Mouse (Mus musculus) lung, postnatal 0 days (tissue): Measurements from ENCODE around the gene Slc43a3. TPM values are rescaled to one million over a fixed set of nuclear protein-coding genes. Genes with fewer than 3 reads are reported as not detected.

Experiments used
- ATAC-seq: fragments of 200-750 bp; cut with Nextera tagmentation; 2 replicates; pipeline ENCODE4 v1.8.0; 2017; ENCODE audit warnings: moderate library complexity
- DNase-seq: peaks from one replicate; pipeline ENCODE4 v3.0.0-alpha.2; 2016; ENCODE audit warnings: low spot score
- H3K27ac ChIP-seq: fragments of 300-500 bp; sonication (generic); 2 replicates; pipeline ENCODE4 v1.5.1; 2014; ENCODE audit warnings: antibody characterized with exemption, mild to moderate bottlenecking, low read length, mixed read lengths
- H3K27me3 ChIP-seq: fragments of 300-500 bp; sonication (generic); replicated peaks from 2 replicates; pipeline ENCODE4 v1.6.1; 2014; ENCODE audit warnings: low read length, mixed read lengths; ENCODE audit not compliant: insufficient read depth
- H3K36me3 ChIP-seq: fragments of 300-500 bp; sonication (generic); 2 replicates; pipeline ENCODE4 v1.6.1; 2014; ENCODE audit warnings: low read length, mixed read lengths; ENCODE audit not compliant: insufficient read depth
- H3K4me1 ChIP-seq: fragments of 300-500 bp; sonication (generic); 2 replicates; pipeline ENCODE4 v1.6.1; 2014; ENCODE audit warnings: antibody characterized with exemption, low read depth, low read length, mixed read lengths; ENCODE audit not compliant: insufficient read depth
- H3K4me2 ChIP-seq: fragments of 300-500 bp; sonication (generic); replicated peaks from 2 replicates; pipeline ENCODE4 v1.6.1; 2014; ENCODE audit warnings: low read depth, mild to moderate bottlenecking, low read length, moderate library complexity, mixed read lengths
- H3K4me3 ChIP-seq: fragments of 300-500 bp; sonication (generic); 2 replicates; pipeline ENCODE4 v1.5.1; 2014; ENCODE audit warnings: low read depth, low read length
- H3K9ac ChIP-seq: fragments of 300-500 bp; sonication (generic); replicated peaks from 2 replicates; pipeline ENCODE4 v1.6.1; 2014; ENCODE audit warnings: low read depth, mild to moderate bottlenecking
- H3K9me3 ChIP-seq: fragments of 300-500 bp; sonication (generic); 2 replicates; pipeline ENCODE4 v1.6.1; 2016; ENCODE audit warnings: low read length, mixed read lengths
- CTCF ChIP-seq: IDR thresholded peaks from 2 replicates; pipeline ENCODE4 v1.5.1; 2016; ENCODE audit warnings: antibody characterized with exemption, mild to moderate bottlenecking
- EP300 ChIP-seq: IDR thresholded peaks from 2 replicates; pipeline ENCODE4 v1.6.1; 2016; ENCODE audit warnings: antibody characterized with exemption, mild to moderate bottlenecking, control low read depth
- WGBS: fragments of 180-500 bp; shearing (Covaris S2); extraction: QIAGEN DNeasy Blood & Tissue Kit; methylation state at CpG from one replicate; pipeline ENCODE4 v1.1.7; 2014; 5-methylcytosine and 5-hydroxymethylcytosine counted together
- polyA plus RNA-seq: library from polyadenylated mRNA; unstranded; fragments of >200 nt; fragmentation: Nextera tagmentation; extraction: Ambion mirVana; gene quantifications from 2 replicates; pipeline ENCODE4 v1.2.1, GENCODE M21; 2015

The Slc43a3 gene
- polyA plus RNA-seq, 1 experiment from 2014 or later = 121 TPM

DNA sequence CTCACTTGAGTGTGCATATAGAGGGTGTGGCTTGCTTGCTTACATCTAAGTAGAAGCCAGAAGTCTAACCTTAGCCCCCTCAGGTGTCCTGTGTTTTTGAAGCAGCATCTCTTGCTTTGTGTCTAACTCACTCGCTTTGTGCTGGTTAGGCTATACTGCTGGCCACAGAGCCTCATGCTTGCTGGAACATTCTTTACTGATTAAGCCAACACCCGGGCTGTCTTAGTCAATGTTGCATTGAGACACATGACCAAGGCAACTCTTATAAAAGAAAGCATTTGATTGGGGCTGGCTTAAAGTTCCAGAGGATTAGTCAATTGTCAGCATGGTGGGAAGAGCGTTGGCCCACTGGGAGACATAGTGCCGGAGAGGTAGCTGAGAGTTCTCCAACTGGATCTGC is 5.4 kb downstream of the Slc43a3 start:
- H3K4me2 ChIP-seq = no peak overlapping the region
- H3K27ac ChIP-seq = no peak overlapping the region
- DNase-seq (no peak), ATAC-seq (no peak; the same call in 1 of the 2 replicates)
- H3K9me3 ChIP-seq = no peaks in the 10 kb centered on the region
- H3K9ac ChIP-seq = no peak overlapping the region
- no peaks in the 10 kb centered on the region; the same call in 1 of the 2 replicates for H3K4me1 ChIP-seq
- 88% methylated on average over 4 of the region's 4 CpGs for WGBS
- H3K4me3 ChIP-seq = no peak overlapping the region
- 0 out of 2 replicates have a peak, but pooled peaks cover 20% of the 10 kb centered on the region for H3K36me3 ChIP-seq
- no peaks in the 10 kb centered on the region for H3K27me3 ChIP-seq
- TF ChIP-seq CTCF = no peak
- no peak for TF ChIP-seq EP300

DNA sequence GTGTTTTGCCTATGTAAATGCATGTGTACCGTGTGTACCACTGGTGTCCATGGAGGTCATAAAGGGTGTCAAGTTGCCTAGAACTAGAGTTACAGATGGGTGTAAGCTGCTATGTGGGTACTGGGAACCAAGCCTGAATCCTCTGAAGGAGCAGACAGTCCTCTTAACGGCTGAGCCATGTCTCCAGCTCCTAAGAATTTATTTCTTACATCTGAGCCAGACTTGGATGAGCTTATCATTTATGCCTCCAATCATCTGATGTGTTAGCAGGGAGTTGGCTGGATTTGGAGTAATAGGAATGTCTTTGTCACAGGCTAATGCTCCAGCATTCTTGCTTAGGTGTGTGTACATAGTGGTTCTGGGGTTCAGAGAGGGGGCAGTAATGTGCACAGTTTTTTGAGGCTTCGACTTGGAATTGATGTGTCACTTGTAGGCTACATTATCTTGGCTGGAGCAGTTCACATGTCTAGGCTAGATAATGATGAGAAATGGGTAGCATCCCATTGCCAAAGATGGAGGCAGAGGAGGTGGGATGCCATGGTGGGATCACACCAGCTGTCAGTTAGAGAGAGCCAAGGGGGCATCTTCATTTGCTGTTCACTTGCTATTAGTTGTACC is 10.9 kb downstream of the Slc43a3 start:
- Histone ChIP-seq H3K4me2 (no peak overlapping the region), H3K27ac (no peak overlapping the region), H3K4me3 (no peak overlapping the region), H3K4me1 (no peaks in the 10 kb centered on the region), H3K27me3 (no peaks in the 10 kb centered on the region), H3K9ac (no peak overlapping the region), H3K9me3 (no peaks in the 10 kb centered on the region), H3K36me3 (peaks cover 35% of the 10 kb centered on the region; the same call in 1 of the 2 replicates)
- ATAC-seq = peak; percentile 21; the same call in 1 of the 2 replicates
- peak; percentile 32 for DNase-seq
- no peak for TF ChIP-seq EP300
- no peak for TF ChIP-seq CTCF
- WGBS = 76% methylated on average over 3 of the region's 3 CpGs

DNA sequence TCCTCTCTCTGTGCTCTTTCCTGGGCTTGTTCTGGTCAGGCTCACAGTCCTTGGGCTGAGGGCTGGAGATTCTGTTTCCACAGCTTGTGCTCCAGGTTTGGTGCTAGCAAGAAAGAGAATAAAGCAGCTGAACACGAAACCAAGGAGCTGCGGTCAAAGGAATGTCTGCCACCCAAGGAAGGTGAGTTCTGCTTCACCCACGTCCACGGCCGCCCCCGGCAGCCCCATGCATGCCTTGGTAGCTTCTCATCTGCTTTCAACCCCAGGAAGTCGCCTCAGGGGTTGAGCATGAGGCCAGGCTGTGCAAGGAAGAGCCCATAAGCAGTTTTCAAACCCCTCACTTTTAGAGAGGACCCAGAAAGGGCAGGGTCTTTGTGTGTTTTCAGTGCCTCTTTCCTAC is 11.9 kb downstream of the Slc43a3 start:
- WGBS = 90% methylated on average over 7 of the region's 7 CpGs
- TF ChIP-seq EP300 = no peak
- TF ChIP-seq CTCF = no peak
- no peaks in the 10 kb centered on the region for H3K9me3 ChIP-seq
- H3K4me2 ChIP-seq = no peak overlapping the region
- ATAC-seq (no peak), DNase-seq (no peak)
- no peaks in the 10 kb centered on the region for H3K4me1 ChIP-seq
- H3K27me3 ChIP-seq = no peaks in the 10 kb centered on the region
- peaks cover 39% of the 10 kb centered on the region for H3K36me3 ChIP-seq
- H3K9ac ChIP-seq = no peak overlapping the region
- no peak overlapping the region for H3K4me3 ChIP-seq
- no peak overlapping the region for H3K27ac ChIP-seq

DNA sequence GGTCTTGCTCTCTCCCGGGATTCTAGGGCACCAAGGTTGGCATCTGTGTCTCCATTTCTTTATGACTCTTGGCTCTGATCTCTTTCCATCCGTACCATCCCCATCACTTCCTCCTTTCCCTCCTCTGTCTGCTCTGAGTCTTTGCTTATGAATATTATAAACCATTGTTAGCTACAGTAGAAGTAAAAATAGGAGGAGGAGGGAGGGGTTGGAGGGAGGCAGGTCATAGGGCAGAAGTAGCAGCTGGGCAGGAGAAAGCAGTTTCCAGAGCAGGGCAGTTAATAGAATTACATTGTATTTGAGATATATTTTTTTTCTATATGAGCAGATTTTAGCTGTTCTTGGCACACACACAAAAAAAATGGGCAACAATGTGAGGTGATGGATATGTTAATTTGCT is 12.3 kb downstream of the Slc43a3 start:
- H3K4me3 ChIP-seq = no peak overlapping the region
- H3K4me1 ChIP-seq = no peaks in the 10 kb centered on the region
- H3K36me3 ChIP-seq = peaks cover 43% of the 10 kb centered on the region
- no peak overlapping the region for H3K4me2 ChIP-seq
- DNase-seq (no peak), ATAC-seq (no peak)
- no peak overlapping the region for H3K27ac ChIP-seq
- 67% methylated on average over 2 of the region's 2 CpGs for WGBS
- no peak overlapping the region for H3K9ac ChIP-seq
- TF ChIP-seq EP300 (no peak), CTCF (no peak)
- H3K9me3 ChIP-seq = no peaks in the 10 kb centered on the region
- no peaks in the 10 kb centered on the region for H3K27me3 ChIP-seq

DNA sequence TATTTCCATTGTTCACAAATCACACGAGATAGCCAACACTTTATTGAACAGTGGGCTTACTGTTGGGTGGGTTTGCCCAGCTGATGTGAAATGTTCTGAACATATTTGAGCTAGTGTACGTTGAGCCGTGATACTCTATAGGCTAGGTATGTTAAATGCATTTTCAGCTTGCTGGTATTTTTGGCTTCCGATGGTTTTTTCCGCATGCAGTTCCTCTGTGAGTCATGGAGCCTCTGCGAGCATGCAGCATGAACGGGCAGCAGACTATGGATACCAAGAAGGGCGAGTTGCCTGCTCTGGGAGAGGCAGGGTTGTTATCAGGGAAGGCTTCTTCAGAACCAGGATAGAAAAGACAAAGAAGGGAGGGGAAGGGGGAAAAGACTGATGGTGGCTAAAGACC is 14.6 kb downstream of the Slc43a3 start:
- H3K9ac ChIP-seq = no peak overlapping the region
- no peak overlapping the region for H3K27ac ChIP-seq
- H3K9me3 ChIP-seq = no peaks in the 10 kb centered on the region
- H3K36me3 ChIP-seq = peaks cover 40% of the 10 kb centered on the region
- no peaks in the 10 kb centered on the region for H3K4me1 ChIP-seq
- H3K4me3 ChIP-seq = no peak overlapping the region
- H3K4me2 ChIP-seq = no peak overlapping the region
- ATAC-seq = no peak
- no peaks in the 10 kb centered on the region for H3K27me3 ChIP-seq
- no peak for TF ChIP-seq CTCF
- TF ChIP-seq EP300 = no peak
- DNase-seq = no peak
- WGBS = 89% methylated on average over 8 of the region's 8 CpGs

DNA sequence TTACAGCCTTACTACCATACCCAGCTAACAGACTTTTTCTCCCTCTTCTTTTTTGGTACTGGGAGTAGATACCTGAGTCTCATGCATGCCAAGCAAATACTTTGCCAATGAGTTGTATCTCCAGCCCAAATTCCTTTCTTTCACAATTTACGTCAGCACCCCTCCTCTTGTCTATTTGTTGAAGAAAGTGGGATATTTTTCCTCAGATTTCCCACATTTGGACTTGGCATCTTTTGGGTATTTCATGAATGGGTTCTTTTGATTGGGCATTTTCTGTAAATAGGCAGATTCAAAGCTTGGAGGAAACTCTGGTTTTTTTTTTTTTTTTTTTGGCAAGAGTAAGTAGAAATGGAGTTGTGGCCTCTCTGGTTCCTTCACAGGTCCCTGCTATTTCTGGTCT is 15.9 kb downstream of the Slc43a3 start:
- Histone ChIP-seq H3K27me3 (no peaks in the 10 kb centered on the region), H3K9me3 (no peaks in the 10 kb centered on the region), H3K27ac (no peak overlapping the region), H3K36me3 (peaks cover 37% of the 10 kb centered on the region), H3K4me1 (no peaks in the 10 kb centered on the region), H3K9ac (no peak overlapping the region), H3K4me2 (no peak overlapping the region), H3K4me3 (no peak overlapping the region)
- DNase-seq = no peak
- WGBS = 92% methylated on average over 1 of the region's 1 CpGs
- no peak for TF ChIP-seq EP300
- no peak for TF ChIP-seq CTCF
- ATAC-seq = no peak
